Mouse (Mus musculus) left cerebral cortex, adult 18-20 months (tissue): Measurements from ENCODE around the gene Fkrp. TPM values are rescaled to one million over a fixed set of nuclear protein-coding genes. Genes with fewer than 3 reads are reported as not detected.
A peak's percentile ranks its signal among the peaks of the same experiment; 100 is the strongest.

Experiments
- DNase-seq, 2 experiments: peaks; one replicate each; pipeline ENCODE4 v3.0.0; 2021 to 2022; ENCODE audit warnings: low spot score in 2 of 2, mixed read lengths in 1 of 2
- total RNA-seq, 2 experiments: library from RNA; stranded (reverse); gene quantifications; 2 replicates each; pipeline ENCODE4 v1.2.3; 2021

Fkrp gene
- total RNA-seq, 2 experiments from 2014 or later: 51.3 to 56.2 TPM

- DNase-seq: no peak
Measured at GRCm38 (mm10) chr7:16794886-16795285, 21.6 kb downstream of the Fkrp start.

- no peak for DNase-seq
Measured at GRCm38 (mm10) chr7:16793010-16793725, 23.4 kb downstream of the Fkrp start.

DNA sequence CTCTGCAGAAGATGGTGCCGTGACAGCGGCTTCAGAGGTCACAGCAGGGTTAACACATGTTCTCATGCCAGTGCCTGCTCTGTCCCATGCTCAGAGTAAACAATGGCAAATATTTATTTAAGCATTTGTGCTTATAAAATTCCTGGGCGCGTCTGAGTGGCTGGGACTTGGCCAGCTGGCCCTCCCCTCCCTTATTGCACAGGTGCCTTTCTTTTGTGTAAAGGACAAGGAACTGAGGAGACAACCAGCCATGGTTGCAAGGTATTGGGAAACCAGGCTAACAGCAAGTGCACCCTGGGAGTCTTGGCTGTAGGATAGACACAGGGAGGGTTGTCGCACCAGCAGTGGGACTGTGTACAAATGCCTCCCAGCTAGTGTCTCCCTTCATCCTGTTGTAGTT, 24.2 kb downstream of the Fkrp start:
- no peak for DNase-seq

- DNase-seq: no peak
Measured at GRCm38 (mm10) chr7:16785541-16786083, 30.9 kb downstream of the Fkrp start.

- DNase-seq: no peak
Measured at GRCm38 (mm10) chr7:16784498-16784976, 32.0 kb downstream of the Fkrp start.

- no peak for DNase-seq
Measured at GRCm38 (mm10) chr7:16783758-16784415, 32.6 kb downstream of the Fkrp start.

GRCm38 (mm10) chr7:16783224-16783688, 33.3 kb downstream of the Fkrp start:
- DNase-seq: no peak

GRCm38 (mm10) chr7:16782555-16783125, 33.9 kb downstream of the Fkrp start:
- no peak for DNase-seq

DNA sequence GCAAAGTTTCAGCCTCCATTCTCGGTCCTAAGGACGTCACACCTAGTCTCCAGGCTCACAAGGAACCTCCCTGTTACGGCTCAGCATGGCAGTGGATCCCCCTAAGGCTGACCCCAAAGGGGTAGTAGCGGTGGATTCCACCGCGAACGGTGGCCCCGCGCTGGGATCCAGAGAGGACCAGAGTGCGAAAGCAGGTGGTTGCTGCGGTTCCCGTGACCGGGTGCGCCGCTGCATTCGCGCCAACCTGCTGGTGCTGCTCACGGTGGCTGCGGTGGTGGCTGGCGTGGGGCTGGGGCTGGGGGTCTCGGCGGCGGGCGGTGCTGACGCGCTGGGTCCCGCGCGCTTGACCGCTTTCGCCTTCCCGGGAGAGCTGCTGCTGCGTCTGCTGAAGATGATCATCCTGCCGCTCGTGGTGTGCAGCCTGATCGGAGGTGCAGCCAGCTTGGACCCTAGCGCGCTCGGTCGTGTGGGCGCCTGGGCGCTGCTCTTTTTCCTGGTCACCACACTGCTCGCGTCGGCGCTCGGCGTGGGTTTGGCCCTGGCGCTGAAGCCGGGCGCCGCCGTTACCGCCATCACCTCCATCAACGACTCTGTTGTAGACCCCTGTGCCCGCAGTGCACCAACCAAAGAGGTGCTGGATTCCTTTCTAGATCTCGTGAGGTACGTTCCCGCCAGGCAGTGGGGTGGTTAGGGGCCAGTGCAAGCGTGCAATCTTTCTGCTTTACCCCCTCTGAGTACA, 34.5 kb downstream of the Fkrp start:
- peak in 1 of 2 experiments; percentile 7 for DNase-seq

DNA sequence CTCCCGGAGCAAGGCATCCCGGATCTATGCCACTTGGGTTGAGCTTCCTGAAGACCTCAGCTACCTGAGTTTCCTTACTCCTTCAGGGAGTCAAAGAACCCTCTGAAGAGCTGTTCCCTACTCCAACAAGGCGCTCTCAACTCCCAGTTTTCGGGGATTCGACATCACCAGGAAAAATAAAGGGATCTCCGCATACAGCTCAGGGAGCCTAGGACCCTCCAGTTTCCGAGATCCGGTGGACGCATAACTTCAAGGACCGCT, 35.0 kb downstream of the Fkrp start:
- DNase-seq: no peak

DNA sequence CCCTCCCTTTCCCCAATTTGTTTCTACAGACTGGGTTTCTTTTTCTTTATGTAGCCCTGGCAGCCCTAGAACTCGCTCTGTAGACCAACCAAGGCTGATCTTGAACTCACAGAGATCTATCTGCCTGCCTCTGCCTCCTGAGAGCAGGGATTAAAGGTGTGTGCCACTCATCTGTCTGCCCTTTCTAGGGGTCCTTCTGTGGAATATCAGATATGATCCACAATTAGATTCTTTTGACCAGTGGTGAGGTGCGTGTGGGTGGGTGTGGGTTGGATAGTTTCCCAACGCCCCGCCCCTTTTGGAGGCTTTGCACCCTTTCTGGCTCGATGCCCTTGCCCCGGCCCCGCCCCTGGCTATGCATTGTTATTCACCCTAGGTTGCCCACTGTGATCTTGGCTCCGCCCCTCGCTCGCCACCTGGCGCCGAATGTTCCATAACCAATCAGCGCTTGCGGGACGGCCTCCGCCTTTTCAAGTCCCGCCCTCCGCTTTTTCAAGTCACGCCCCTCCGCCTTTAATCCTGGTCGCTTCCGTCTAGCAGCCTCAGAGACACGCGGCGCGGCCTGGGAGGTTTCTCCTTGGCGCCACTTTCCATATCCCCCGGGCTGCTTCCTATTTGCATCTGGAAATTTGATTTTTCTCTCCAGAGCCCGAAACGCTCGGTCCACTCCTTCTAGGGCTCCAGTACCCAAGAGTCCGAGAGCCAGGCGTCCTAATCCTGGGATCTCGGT, 35.5 kb downstream of the Fkrp start, which contains the start of gene Slc1a5:
Gene Slc1a5, plus strand, starts transcription at position 516 of the 730 bp plus-strand sequence.
- peak; percentile 42 to 56 for DNase-seq

- no peak for DNase-seq
Measured at GRCm38 (mm10) chr7:16780076-16780475, 36.5 kb downstream of the Fkrp start.

GRCm38 (mm10) chr7:16775888-16776287, 40.6 kb downstream of the Fkrp start:
- no peak for DNase-seq

- no peak for DNase-seq
Measured at GRCm38 (mm10) chr7:16766443-16766842, 50.1 kb downstream of the Fkrp start.

DNA sequence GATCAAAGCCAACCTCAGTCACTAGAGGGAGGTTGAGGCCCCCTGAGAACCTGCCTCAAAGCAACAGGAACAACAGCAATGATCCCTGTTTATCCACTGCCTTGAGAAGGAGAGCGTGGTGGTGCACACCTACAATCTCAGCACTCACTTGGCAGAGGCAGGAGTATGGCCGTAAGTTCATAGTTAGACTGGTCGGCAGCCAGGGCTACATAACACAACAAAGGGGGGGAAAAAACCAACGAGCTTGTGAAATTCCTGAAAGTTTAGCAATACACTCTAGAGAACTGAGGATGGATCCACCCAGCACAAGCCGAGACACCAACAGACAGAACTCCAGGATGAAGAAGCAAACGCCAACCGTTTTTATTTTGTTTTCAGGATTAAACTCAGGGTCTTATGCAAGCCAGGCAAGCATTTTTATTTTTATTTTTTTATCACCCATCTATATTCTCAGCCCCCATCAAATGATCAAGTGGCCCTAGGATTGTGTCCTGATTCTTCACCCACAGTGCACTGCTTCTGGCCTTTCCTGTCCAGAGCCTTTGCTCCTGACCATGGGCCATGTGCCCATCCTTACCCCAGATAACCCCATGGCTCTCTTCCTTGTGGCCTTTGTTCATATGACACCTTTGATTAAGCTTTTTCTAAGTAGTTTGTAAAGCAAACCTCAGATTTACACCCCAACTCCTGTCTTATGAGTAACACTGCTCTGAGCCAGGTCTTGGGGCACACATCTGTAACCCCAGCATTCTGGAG, 52.9 kb downstream of the Fkrp start:
- DNase-seq: no peak

GRCm38 (mm10) chr7:16761630-16762029, 54.9 kb downstream of the Fkrp start:
- DNase-seq: no peak

- no peak for DNase-seq
Measured at GRCm38 (mm10) chr7:16761005-16761481, 55.5 kb downstream of the Fkrp start.

DNA sequence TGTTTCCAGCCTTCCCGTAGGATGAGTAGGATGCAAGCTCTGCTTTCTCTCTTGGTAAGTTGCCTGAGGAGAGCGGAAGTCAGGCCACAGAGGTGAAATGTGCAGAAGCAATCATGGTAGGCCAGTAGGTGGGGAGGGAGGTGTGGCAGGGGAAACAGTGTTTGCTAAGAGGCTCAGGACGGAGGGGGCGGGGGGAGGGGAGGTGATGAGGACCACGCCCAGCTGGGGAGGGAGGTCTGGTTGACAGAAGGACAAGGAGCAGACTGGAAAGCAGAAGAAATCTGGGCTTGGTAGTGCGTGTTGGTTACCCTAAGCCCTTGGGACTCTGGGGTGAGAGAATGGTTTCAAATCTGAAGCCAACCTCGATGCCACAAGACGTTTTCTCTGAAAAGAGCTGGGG, 56.2 kb downstream of the Fkrp start:
- DNase-seq: no peak
